18 mouse cellular contexts compared by ENCODE assay signal in genomic region chr15:24682167-24682566, GRCm38 (mm10).
"Had no signal": no experiment of that assay in that cellular context is flagged by ENCODE, and none has a peak within 500 bp of the region (broad histone marks: within the 10 kb centered on the region; RNA-seq: fewer than 3 reads in every experiment).

No protein-coding gene starts in this region.

- DNase-seq: lung, adult 18-20 months; lung, embryonic 14.5 days; lung, postnatal 10 days; lung, postnatal 4 days; retina, postnatal 1 day; right cerebral cortex, adult 18-20 months; right cerebral cortex, postnatal 25 days; right cerebral cortex, postnatal 4 days; thymus, adult 2 months; thymus, postnatal 25 days; thymus, postnatal 4 days had no signal

- H3K4me2 ChIP-seq: lung, embryonic 14.5 days; midbrain, embryonic 13.5 days; neural tube, embryonic 13.5 days; neural tube, embryonic 15.5 days had no signal

- H3K27me3 ChIP-seq: midbrain, embryonic 13.5 days; neural tube, embryonic 13.5 days; neural tube, embryonic 15.5 days had no signal

- H3K27ac ChIP-seq: liver, embryonic 14.5 days; midbrain, embryonic 10.5 days; midbrain, embryonic 13.5 days; neural tube, embryonic 13.5 days; neural tube, embryonic 15.5 days had no signal

- H3K36me3 ChIP-seq: midbrain, embryonic 10.5 days; midbrain, embryonic 13.5 days; neural tube, embryonic 13.5 days; neural tube, embryonic 15.5 days had no signal

- H3K4me1 ChIP-seq: midbrain, embryonic 10.5 days; midbrain, embryonic 13.5 days; neural tube, embryonic 13.5 days; neural tube, embryonic 15.5 days had no signal

- H3K9ac ChIP-seq: liver, embryonic 14.5 days; lung, embryonic 14.5 days; midbrain, embryonic 13.5 days; neural tube, embryonic 13.5 days; neural tube, embryonic 15.5 days had no signal

- ATAC-seq: midbrain, embryonic 13.5 days; midbrain, embryonic 16.5 days had no signal

- H3K9me3 ChIP-seq: midbrain, embryonic 10.5 days; midbrain, embryonic 13.5 days; neural tube, embryonic 13.5 days; neural tube, embryonic 15.5 days had no signal

- H3K4me3 ChIP-seq: midbrain, embryonic 10.5 days; midbrain, embryonic 13.5 days; myocyte; neural tube, embryonic 13.5 days; neural tube, embryonic 15.5 days had no signal
